Mouse (Mus musculus) limb, embryonic 14.5 days (tissue): ENCODE measurements around the gene Smg6. TPM values are rescaled to one million over a fixed set of nuclear protein-coding genes. Genes with fewer than 3 reads are reported as not detected.

Experiments used
- ATAC-seq: fragments of 200-750 bp; cut with Nextera tagmentation; 2 replicates; pipeline ENCODE4 v1.8.0; 2017; ENCODE audit warnings: low read depth, moderate number of reproducible peaks, moderate TSS enrichment; ENCODE audit not compliant: low FRiP score
- DNase-seq: peaks from one replicate; pipeline ENCODE4 v3.0.0-alpha.2; 2015; ENCODE audit warnings: low spot score
- H3K27ac ChIP-seq: fragments of 300-500 bp; sonication (generic); replicated peaks from 2 replicates; pipeline ENCODE4 v1.5.1; 2014; ENCODE audit warnings: low read depth, mild to moderate bottlenecking, low read length, moderate library complexity, mixed read lengths
- H3K27me3 ChIP-seq: fragments of 300-500 bp; sonication (generic); 2 replicates; pipeline ENCODE4 v1.6.1; 2014; ENCODE audit warnings: low read length, mixed read lengths; ENCODE audit not compliant: control insufficient read depth, insufficient read depth
- H3K36me3 ChIP-seq: fragments of 300-500 bp; sonication (generic); 2 replicates; pipeline ENCODE4 v1.6.1; 2014; ENCODE audit warnings: mild to moderate bottlenecking, low read length, moderate library complexity, mixed read lengths; ENCODE audit not compliant: control insufficient read depth, insufficient read depth
- H3K4me1 ChIP-seq: fragments of 300-500 bp; sonication (generic); 2 replicates; pipeline ENCODE4 v1.6.1; 2014; ENCODE audit warnings: antibody characterized with exemption, low read length, mixed read lengths; ENCODE audit not compliant: control insufficient read depth, insufficient read depth
- H3K4me2 ChIP-seq: fragments of 300-500 bp; sonication (generic); replicated peaks from 2 replicates; pipeline ENCODE4 v1.6.1; 2014; ENCODE audit warnings: low read depth, mild to moderate bottlenecking, low read length, moderate library complexity; ENCODE audit not compliant: severe bottlenecking
- H3K4me3 ChIP-seq: fragments of 300-500 bp; sonication (generic); replicated peaks from 2 replicates; pipeline ENCODE4 v1.5.1; 2014; ENCODE audit warnings: low read length
- H3K9ac ChIP-seq: fragments of 300-500 bp; sonication (generic); 2 replicates; pipeline ENCODE4 v1.6.1; 2014; ENCODE audit warnings: mild to moderate bottlenecking, low read depth, low read length, moderate library complexity; ENCODE audit not compliant: severe bottlenecking
- H3K9me3 ChIP-seq: fragments of 300-500 bp; sonication (generic); 2 replicates; pipeline ENCODE4 v1.6.1; 2016; ENCODE audit warnings: low read length; ENCODE audit not compliant: control insufficient read depth
- POLR2A ChIP-seq: fragments of 200-500 bp; IDR thresholded peaks from 2 replicates; pipeline ENCODE4 v1.8.0; 2012; ENCODE audit warnings: inconsistent platforms, mild to moderate bottlenecking, moderate library complexity, borderline replicate concordance; ENCODE audit not compliant: insufficient read depth, insufficient read length; ENCODE audit errors: extremely low read depth
- WGBS: fragments of 180-500 bp; shearing (Covaris S2); extraction: QIAGEN DNeasy Blood & Tissue Kit; methylation state at CpG from one replicate; pipeline ENCODE4 v1.1.7; 2014; 5-methylcytosine and 5-hydroxymethylcytosine counted together
- polyA plus RNA-seq, 2 experiments: library from polyadenylated mRNA; depleted of rRNA in 1 of 2; stranded (reverse) in 1 of 2; unstranded in 1 of 2; fragments of >200 nt; fragmentation: Nextera tagmentation in 1 of 2; extraction: Ambion mirVana in 1 of 2; gene quantifications; 2 replicates each; pipeline versions ENCODE4 v1.2.1 to v1.2.3; 2012 to 2014

Smg6 gene
- polyA plus RNA-seq, 2 experiments: 16.0 to 36.5 TPM

DNA sequence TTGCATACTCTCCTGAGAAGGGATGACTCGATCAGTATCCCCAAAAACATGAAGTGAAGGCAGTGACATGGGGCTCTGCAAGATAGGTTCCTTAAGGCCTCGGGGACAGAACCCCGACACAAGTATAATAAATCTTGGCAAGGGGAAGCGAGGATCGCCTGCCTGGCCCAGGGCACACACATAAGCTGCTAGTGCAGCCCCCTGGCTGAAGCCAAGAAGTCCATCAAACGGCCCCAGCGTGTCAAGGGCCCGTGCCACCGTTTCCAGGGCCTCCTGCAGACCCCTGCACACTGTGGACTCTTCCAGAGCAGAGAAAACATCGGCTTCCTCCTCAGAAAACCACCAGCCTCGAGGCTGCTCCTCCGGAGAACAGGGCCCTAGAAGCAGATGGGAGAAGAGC lies 252.4 kb downstream of the Smg6 start:
- peak overlapping the region; percentile 84 for H3K4me2 ChIP-seq
- peaks cover 7% of the 10 kb centered on the region for H3K27me3 ChIP-seq
- H3K36me3 ChIP-seq: peaks cover 41% of the 10 kb centered on the region
- no peak for DNase-seq
- no peak for TF ChIP-seq POLR2A
- WGBS: 46% methylated on average over 12 of the region's 12 CpGs
- ATAC-seq: no peak
- no peaks in the 10 kb centered on the region for H3K9me3 ChIP-seq
- H3K27ac ChIP-seq: peak overlapping the region; percentile 79; the same call in 1 of the 2 replicates
- H3K4me3 ChIP-seq: peak overlapping the region; percentile 79
- H3K4me1 ChIP-seq: peaks cover 13% of the 10 kb centered on the region
- peak overlapping the region; percentile 78 for H3K9ac ChIP-seq

DNA sequence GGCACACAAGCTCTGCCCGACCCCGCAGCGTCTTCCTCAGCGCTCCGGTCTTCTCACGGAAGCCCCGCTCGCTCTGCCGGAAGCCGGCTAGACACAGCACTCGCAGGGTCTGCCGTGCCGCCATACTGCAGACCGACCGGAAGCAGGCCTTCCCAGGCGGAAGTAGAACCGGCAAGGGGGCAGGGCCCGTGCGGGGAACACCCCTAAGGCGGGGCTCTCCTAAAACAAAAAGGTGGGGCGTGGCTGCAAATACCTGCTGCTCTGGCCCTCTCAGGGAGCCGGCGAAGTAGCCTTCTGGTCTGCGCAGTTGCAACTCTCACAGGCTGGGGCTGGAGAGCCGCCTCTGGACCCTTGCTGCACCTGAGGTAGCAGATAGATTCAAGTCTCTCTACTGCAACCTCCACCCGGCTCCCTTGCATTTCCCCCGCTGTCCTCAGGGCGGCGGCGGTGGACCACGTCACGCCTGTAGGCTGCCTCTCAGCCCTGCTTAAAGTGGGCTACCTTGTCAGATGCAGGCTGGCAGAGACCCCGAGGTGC lies 253.1 kb downstream of the Smg6 start, which contains the start of gene Ovca2:
Gene Ovca2, minus strand, starts transcription at position 164 of the 537 bp plus-strand sequence.
- DNase-seq: peak; percentile 91
- peak within 1 kb of the TSS; percentile 84 for H3K4me2 ChIP-seq
- peaks cover under 1% of the 10 kb centered on the region; the same call in 1 of the 2 replicates for H3K27me3 ChIP-seq
- peak within 1 kb of the TSS; percentile 79 for H3K27ac ChIP-seq
- WGBS: 0% methylated on average over 31 of the region's 33 CpGs
- TF ChIP-seq POLR2A: peak; percentile 70; the same call in 1 of the 2 replicates
- H3K4me3 ChIP-seq: peak within 1 kb of the TSS; percentile 79
- H3K9ac ChIP-seq: peak within 1 kb of the TSS; percentile 78
- no peaks in the 10 kb centered on the region for H3K9me3 ChIP-seq
- ATAC-seq: peak; percentile 96
- peaks cover 9% of the 10 kb centered on the region for H3K4me1 ChIP-seq
- H3K36me3 ChIP-seq: peaks cover 49% of the 10 kb centered on the region

DNA sequence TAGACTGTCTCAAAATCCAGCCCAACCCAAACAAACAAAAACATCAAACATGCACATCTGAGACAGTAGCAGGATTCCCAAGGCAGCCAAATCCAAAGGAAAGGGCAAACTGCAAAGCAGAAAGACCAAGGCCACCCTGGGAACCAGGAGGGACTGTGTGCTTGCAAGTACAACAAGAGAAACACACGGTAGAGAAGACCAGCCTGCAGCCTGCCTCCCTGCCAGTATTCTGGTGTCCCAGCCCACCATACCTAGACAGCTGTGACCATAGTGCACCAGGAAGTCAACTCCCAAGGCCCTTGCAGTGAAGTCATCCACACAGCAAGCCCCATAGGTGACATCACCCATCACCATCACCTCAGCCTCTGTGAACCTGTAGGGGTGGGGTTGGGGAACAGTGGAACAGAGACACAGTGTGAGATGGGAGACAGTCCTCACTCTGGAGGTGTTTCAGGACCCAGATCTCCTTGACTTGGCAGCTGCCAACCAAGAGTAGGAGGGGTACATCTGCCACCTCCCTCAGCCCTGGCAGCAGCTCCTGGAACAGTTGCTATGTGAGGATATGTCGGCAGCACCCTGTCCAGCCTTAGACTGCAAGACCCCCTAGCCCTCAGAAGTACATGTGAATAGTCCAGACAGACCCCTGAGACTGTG lies 258.4 kb downstream of the Smg6 start:
- no peak overlapping the region for H3K27ac ChIP-seq
- H3K9ac ChIP-seq: no peak overlapping the region
- no peaks in the 10 kb centered on the region for H3K9me3 ChIP-seq
- H3K4me1 ChIP-seq: no peaks in the 10 kb centered on the region
- no peaks in the 10 kb centered on the region for H3K27me3 ChIP-seq
- H3K4me3 ChIP-seq: no peak overlapping the region
- DNase-seq (no peak), ATAC-seq (no peak)
- WGBS: 71% methylated on average over 2 of the region's 2 CpGs
- TF ChIP-seq POLR2A: no peak
- peaks cover 46% of the 10 kb centered on the region for H3K36me3 ChIP-seq
- no peak overlapping the region for H3K4me2 ChIP-seq

DNA sequence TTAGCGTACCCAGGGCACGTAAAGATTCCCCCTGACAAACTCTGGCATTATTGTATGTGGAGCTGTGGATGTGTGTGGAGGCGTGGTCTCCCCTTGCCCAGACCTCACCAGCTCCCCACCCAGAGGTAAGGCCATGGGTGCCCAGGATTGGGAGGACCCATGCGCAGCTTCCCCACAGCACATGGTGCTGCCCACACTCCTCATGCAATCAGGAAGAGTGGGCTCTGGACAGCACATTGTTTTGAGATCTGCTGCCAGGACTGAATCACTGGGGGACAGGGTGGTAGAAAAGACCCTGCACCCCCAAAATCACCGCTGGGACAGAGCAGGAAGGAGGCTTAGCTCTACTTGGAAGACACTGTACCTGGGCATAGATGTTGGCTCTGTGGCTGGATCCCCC lies 258.9 kb downstream of the Smg6 start:
- no peak for TF ChIP-seq POLR2A
- no peaks in the 10 kb centered on the region for H3K9me3 ChIP-seq
- H3K27ac ChIP-seq: no peak overlapping the region
- 88% methylated on average over 5 of the region's 5 CpGs for WGBS
- no peak overlapping the region for H3K4me3 ChIP-seq
- no peak overlapping the region for H3K4me2 ChIP-seq
- DNase-seq (no peak), ATAC-seq (no peak)
- H3K9ac ChIP-seq: no peak overlapping the region
- peaks cover 5% of the 10 kb centered on the region; the same call in 1 of the 2 replicates for H3K4me1 ChIP-seq
- H3K36me3 ChIP-seq: peaks cover 46% of the 10 kb centered on the region
- H3K27me3 ChIP-seq: no peaks in the 10 kb centered on the region

DNA sequence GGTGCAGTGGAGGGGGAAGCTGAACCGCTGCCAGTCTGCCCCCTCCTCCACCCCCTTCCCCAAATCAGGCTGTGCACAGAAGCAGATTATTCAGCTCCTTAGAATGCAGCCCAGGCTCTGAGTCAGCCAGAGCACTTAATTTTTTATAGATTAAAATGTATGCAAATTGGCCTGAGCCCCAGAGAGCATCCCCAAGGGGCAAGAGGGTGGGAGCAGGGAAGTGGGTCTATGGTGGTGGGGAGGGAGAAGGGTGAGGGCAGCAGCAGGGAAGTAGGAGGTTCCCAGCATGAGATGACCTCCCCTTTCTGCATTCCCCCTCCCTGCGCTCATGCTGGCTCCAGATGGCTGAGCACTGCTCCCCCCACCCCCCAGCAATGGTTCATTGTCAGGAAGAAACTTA lies 259.4 kb downstream of the Smg6 start:
- Histone ChIP-seq H3K4me2 (no peak overlapping the region), H3K36me3 (peaks cover 46% of the 10 kb centered on the region), H3K27ac (no peak overlapping the region), H3K9ac (no peak overlapping the region), H3K27me3 (no peaks in the 10 kb centered on the region), H3K4me1 (peaks cover 6% of the 10 kb centered on the region; the same call in 1 of the 2 replicates), H3K9me3 (no peaks in the 10 kb centered on the region), H3K4me3 (no peak overlapping the region)
- DNase-seq (no peak), ATAC-seq (no peak)
- WGBS: 88% methylated on average over 1 of the region's 2 CpGs
- no peak for TF ChIP-seq POLR2A
